Mouse (Mus musculus): ENCODE results near the gene Zfp609. TPM values are rescaled to one million over a fixed set of nuclear protein-coding genes. Genes with fewer than 3 reads are reported as not detected.
"Not testable (repeated sequence)": the region's sequence is repeated elsewhere in the genome, so short reads cannot be mapped to it uniquely, and the experiment has no call there.

Zfp609 gene
- polyA plus RNA-seq, 1 experiment from 2014 or later, result 8.5 TPM

DNA sequence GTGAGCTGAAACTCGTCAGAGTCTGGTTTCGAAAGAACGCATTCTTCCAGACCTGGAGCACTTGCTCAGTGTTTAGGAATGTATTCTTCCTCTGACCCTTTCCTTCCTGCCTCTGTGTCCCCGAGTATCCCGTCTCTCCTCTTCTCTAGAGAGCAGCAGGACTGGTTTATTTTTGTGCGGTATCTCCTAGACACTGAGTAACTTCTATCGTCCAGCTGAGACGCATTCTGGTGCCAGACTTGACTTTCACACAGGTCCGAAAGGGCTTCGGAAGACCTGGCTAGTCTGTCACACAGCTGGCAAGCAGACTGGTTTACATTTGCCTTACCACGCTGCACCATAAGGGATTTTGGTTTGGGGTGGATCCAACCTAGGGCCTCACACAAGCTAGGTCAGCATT is 154.4 kb downstream of the Zfp609 start:
- H3K4me1 ChIP-seq, result peaks cover 22% of the 10 kb centered on the region
- no peak overlapping the region for H3K4me3 ChIP-seq (replicated peaks)
- ATAC-seq (ENCODE audit: insufficient number of reproducible peaks, low FRiP score, low TSS enrichment, low read depth), result no peak

DNA sequence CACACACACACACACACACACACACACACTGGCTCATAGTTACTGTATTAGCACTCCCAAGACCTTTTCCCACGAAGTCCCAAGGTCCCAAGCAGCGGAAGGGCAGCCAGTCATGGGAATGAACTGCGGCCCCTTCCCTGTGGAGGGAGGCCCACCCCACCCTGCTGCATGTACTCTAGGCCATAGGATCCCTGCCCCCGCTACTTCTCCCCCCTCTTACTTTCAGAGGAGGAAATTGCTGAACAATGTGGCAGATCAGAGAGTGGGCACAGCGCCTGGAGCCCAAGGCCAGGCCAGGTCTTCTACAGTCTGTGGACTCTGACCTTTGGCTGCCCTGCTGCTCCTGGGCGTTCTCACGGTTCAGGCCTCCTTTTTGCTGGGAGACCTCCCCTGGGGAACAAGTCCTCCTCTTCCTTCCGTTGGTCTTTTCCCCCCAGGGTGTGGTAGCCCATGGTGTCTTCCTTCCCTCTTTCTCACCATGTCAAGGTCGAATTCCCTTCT is 155.9 kb downstream of the Zfp609 start:
- 56% methylated on average over 9 of the region's 9 CpGs for WGBS
- H3K36me3 ChIP-seq, result no peaks in the 10 kb centered on the region

More for the DNA sequence above, 154.4 kb downstream of the Zfp609 start:
- no peaks in the 10 kb centered on the region for H3K27me3 ChIP-seq
- no peaks in the 10 kb centered on the region for H3K36me3 ChIP-seq
- peak overlapping the region; percentile 44; the same call in 1 of the 2 replicates for H3K27ac ChIP-seq (replicated peaks)
- no peak overlapping the region for H3K4me2 ChIP-seq (replicated peaks)
- H3K9ac ChIP-seq, result no peak overlapping the region
- no peaks in the 10 kb centered on the region for H3K9me3 ChIP-seq (replicated peaks)
- WGBS, result 54% methylated on average over 11 of the region's 11 CpGs

GRCm38 (mm10) chr9:65667701-65668100 is 159.7 kb downstream of the Zfp609 start, which contains the start of gene Oaz2:
Gene Oaz2, plus strand, starts transcription at chr9:65668001.
- 90% methylated on average over 8 of the region's 8 CpGs for WGBS

More for the DNA sequence above, 155.9 kb downstream of the Zfp609 start:
- Histone ChIP-seq H3K4me1 (peaks cover 12% of the 10 kb centered on the region), H3K9me3 (replicated peaks) (no peaks in the 10 kb centered on the region), H3K4me3 (replicated peaks) (no peak overlapping the region), H3K27me3 (no peaks in the 10 kb centered on the region), H3K27ac (replicated peaks) (no peak overlapping the region), H3K9ac (no peak overlapping the region), H3K4me2 (replicated peaks) (no peak overlapping the region)
- ATAC-seq (ENCODE audit: insufficient number of reproducible peaks, low FRiP score, low TSS enrichment, low read depth), result no peak

GRCm38 (mm10) chr9:65666042-65666441 is 161.3 kb downstream of the Zfp609 start:
- WGBS, result 11% methylated on average over 5 of the region's 5 CpGs

More at GRCm38 (mm10) chr9:65667701-65668100, 159.7 kb downstream of the Zfp609 start, which contains the start of gene Oaz2:
- Histone ChIP-seq H3K4me2 (replicated peaks) (no peak within 1 kb of the TSS), H3K9ac (no peak within 1 kb of the TSS), H3K27ac (replicated peaks) (no peak within 1 kb of the TSS), H3K9me3 (replicated peaks) (no peaks in the 10 kb centered on the region), H3K27me3 (no peaks in the 10 kb centered on the region), H3K4me3 (replicated peaks) (no peak within 1 kb of the TSS), H3K36me3 (no peaks in the 10 kb centered on the region), H3K4me1 (peaks cover 6% of the 10 kb centered on the region)
- no peak for ATAC-seq (ENCODE audit: insufficient number of reproducible peaks, low FRiP score, low TSS enrichment, low read depth)

DNA sequence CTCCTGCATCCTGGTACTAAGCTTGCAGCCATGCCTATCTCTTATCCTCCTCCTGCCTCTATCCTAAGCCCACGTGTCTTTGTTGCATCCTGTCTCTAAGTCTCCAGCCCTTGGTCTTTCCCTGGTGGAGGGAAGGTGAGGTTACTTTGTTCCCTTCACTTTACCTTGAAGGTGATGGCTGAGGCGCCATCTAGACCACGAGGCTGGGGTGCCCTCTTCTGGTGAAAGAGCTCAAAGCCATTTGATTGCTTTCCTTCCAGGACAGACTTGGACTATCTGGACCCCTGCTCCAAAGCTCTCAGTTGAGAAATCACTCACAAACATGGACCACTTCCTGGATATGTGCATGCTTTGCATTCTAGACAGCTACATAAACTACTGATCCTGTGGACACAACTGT is 163.2 kb downstream of the Zfp609 start:
- ATAC-seq (ENCODE audit: insufficient number of reproducible peaks, low FRiP score, low TSS enrichment, low read depth), result no peak
- Histone ChIP-seq H3K27ac (replicated peaks) (no peak overlapping the region), H3K9ac (no peak overlapping the region), H3K4me2 (replicated peaks) (no peak overlapping the region), H3K4me3 (replicated peaks) (no peak overlapping the region), H3K4me1 (no peaks in the 10 kb centered on the region), H3K36me3 (no peaks in the 10 kb centered on the region), H3K27me3 (no peaks in the 10 kb centered on the region), H3K9me3 (replicated peaks) (no peaks in the 10 kb centered on the region)
- 2% methylated on average over 3 of the region's 3 CpGs for WGBS

More at GRCm38 (mm10) chr9:65666042-65666441, 161.3 kb downstream of the Zfp609 start:
- 0 out of 2 replicates have a peak, but pooled peaks have one; percentile 17 for ATAC-seq (ENCODE audit: insufficient number of reproducible peaks, low FRiP score, low TSS enrichment, low read depth)
- Histone ChIP-seq H3K9ac (no peak overlapping the region), H3K4me2 (replicated peaks) (no peak overlapping the region), H3K27me3 (no peaks in the 10 kb centered on the region), H3K4me1 (no peaks in the 10 kb centered on the region), H3K27ac (replicated peaks) (no peak overlapping the region), H3K4me3 (replicated peaks) (no peak overlapping the region), H3K9me3 (replicated peaks) (no peaks in the 10 kb centered on the region), H3K36me3 (no peaks in the 10 kb centered on the region)

DNA sequence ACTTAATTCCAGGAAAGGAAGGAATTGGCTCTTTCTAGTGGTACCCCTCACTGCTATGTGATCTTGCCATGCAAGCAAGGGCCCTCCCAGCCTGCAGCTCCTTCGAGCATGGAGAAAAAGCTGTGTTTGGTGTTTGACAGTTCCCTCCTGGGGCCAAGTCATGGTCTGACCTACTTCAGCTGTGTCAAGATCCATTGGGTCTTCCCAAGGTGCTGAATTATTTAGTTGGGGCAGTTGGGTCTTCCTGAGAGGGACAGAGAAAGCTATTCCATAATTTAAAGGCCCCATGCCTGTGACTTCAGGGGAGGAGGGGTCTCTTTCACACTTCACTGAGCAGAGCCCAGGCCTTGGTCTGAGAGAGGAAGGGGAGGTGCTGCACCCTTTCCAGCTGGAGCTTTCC is 165.9 kb downstream of the Zfp609 start:
- no peak overlapping the region for H3K4me3 ChIP-seq (replicated peaks)
- no peak for ATAC-seq (ENCODE audit: insufficient number of reproducible peaks, low FRiP score, low TSS enrichment, low read depth)
- H3K27me3 ChIP-seq, result no peaks in the 10 kb centered on the region
- no peaks in the 10 kb centered on the region for H3K4me1 ChIP-seq
- H3K36me3 ChIP-seq, result no peaks in the 10 kb centered on the region
- no peak overlapping the region for H3K9ac ChIP-seq
- no peak overlapping the region for H3K4me2 ChIP-seq (replicated peaks)
- 38% methylated on average over 1 of the region's 1 CpGs for WGBS
- no peak overlapping the region for H3K27ac ChIP-seq (replicated peaks)
- no peaks in the 10 kb centered on the region for H3K9me3 ChIP-seq (replicated peaks)

- 59% methylated on average over 5 of the region's 5 CpGs for WGBS
These were observed 166.3 kb downstream of the Zfp609 start for GRCm38 (mm10) chr9:65661029-65661428.

DNA sequence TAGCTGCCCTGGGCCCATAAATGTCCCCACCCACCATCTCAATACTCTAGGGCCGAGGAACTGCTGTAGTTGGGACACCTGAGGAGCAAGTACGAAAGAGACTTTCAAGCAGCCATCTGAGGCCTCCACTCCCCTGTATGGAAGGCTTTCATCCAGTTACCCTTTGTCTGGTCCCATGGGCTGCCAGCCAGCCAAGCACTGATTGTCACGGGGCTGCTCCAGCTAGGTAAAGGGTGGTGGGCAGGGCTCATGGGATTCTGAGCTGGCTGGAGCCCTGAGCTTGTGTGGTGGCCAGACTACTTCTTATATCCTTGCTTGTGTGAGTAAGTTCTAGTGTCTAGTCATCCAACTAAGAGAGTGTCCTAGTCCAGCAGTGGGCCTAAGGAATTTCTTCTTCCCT is 170.1 kb downstream of the Zfp609 start:
- Histone ChIP-seq H3K27me3 (no peaks in the 10 kb centered on the region), H3K4me1 (no peaks in the 10 kb centered on the region), H3K9ac (no peak overlapping the region), H3K9me3 (replicated peaks) (no peaks in the 10 kb centered on the region), H3K27ac (replicated peaks) (no peak overlapping the region), H3K4me2 (replicated peaks) (no peak overlapping the region), H3K36me3 (no peaks in the 10 kb centered on the region), H3K4me3 (replicated peaks) (no peak overlapping the region)
- no peak for ATAC-seq (ENCODE audit: insufficient number of reproducible peaks, low FRiP score, low TSS enrichment, low read depth)
- 83% methylated on average over 3 of the region's 3 CpGs for WGBS

More at GRCm38 (mm10) chr9:65661029-65661428, 166.3 kb downstream of the Zfp609 start:
- H3K36me3 ChIP-seq, result no peaks in the 10 kb centered on the region
- H3K27ac ChIP-seq (replicated peaks), result no peak overlapping the region
- no peak overlapping the region for H3K4me2 ChIP-seq (replicated peaks)
- no peaks in the 10 kb centered on the region for H3K27me3 ChIP-seq
- no peaks in the 10 kb centered on the region for H3K9me3 ChIP-seq (replicated peaks)
- no peak overlapping the region for H3K4me3 ChIP-seq (replicated peaks)
- ATAC-seq (ENCODE audit: insufficient number of reproducible peaks, low FRiP score, low TSS enrichment, low read depth), result no peak
- H3K4me1 ChIP-seq, result no peaks in the 10 kb centered on the region
- H3K9ac ChIP-seq, result no peak overlapping the region

DNA sequence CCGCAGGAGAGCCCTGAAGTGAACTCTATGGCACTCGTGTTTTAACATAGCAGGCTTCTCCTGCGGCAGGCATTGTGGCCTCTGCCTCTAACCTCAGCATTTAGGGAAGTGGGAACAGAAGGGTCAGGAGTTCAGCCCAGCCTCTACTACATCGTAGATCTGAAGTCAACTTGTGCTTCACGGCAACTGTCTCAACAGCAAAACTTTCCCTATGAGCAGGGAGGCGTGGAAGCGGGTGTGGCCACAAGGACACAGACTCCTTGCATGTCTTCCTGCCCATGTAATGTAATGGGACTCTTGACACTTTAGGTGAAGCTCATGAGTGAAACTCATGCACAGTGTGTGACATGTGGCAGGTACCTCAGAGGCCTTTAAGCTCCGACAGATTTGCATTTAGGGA is 171.8 kb downstream of the Zfp609 start:
- no peak overlapping the region for H3K4me3 ChIP-seq (replicated peaks)
- no peaks in the 10 kb centered on the region for H3K27me3 ChIP-seq
- WGBS, result 86% methylated on average over 8 of the region's 8 CpGs

GRCm38 (mm10) chr9:65654700-65655237 is 172.6 kb downstream of the Zfp609 start:
- WGBS, result 87% methylated on average over 3 of the region's 3 CpGs
- Histone ChIP-seq H3K9ac (no peak overlapping the region), H3K4me1 (no peaks in the 10 kb centered on the region), H3K4me2 (replicated peaks) (no peak overlapping the region), H3K36me3 (no peaks in the 10 kb centered on the region), H3K9me3 (replicated peaks) (no peaks in the 10 kb centered on the region), H3K27ac (replicated peaks) (no peak overlapping the region), H3K4me3 (replicated peaks) (no peak overlapping the region), H3K27me3 (no peaks in the 10 kb centered on the region)
- no peak for ATAC-seq (ENCODE audit: insufficient number of reproducible peaks, low FRiP score, low TSS enrichment, low read depth)

More for the DNA sequence above, 171.8 kb downstream of the Zfp609 start:
- H3K9ac ChIP-seq, result no peak overlapping the region
- H3K4me2 ChIP-seq (replicated peaks), result no peak overlapping the region
- H3K4me1 ChIP-seq, result no peaks in the 10 kb centered on the region
- H3K36me3 ChIP-seq, result no peaks in the 10 kb centered on the region
- H3K9me3 ChIP-seq (replicated peaks), result no peaks in the 10 kb centered on the region
- no peak overlapping the region for H3K27ac ChIP-seq (replicated peaks)
- ATAC-seq (ENCODE audit: insufficient number of reproducible peaks, low FRiP score, low TSS enrichment, low read depth), result no peak

- Histone ChIP-seq H3K9ac (no peak overlapping the region), H3K9me3 (replicated peaks) (no peaks in the 10 kb centered on the region), H3K27me3 (no peaks in the 10 kb centered on the region), H3K4me2 (replicated peaks) (no peak overlapping the region), H3K4me1 (no peaks in the 10 kb centered on the region), H3K4me3 (replicated peaks) (no peak overlapping the region), H3K27ac (replicated peaks) (no peak overlapping the region), H3K36me3 (no peaks in the 10 kb centered on the region)
- no peak for ATAC-seq (ENCODE audit: insufficient number of reproducible peaks, low FRiP score, low TSS enrichment, low read depth)
- 90% methylated on average over 4 of the region's 4 CpGs for WGBS
These were observed 173.6 kb downstream of the Zfp609 start for GRCm38 (mm10) chr9:65653741-65654140.

DNA sequence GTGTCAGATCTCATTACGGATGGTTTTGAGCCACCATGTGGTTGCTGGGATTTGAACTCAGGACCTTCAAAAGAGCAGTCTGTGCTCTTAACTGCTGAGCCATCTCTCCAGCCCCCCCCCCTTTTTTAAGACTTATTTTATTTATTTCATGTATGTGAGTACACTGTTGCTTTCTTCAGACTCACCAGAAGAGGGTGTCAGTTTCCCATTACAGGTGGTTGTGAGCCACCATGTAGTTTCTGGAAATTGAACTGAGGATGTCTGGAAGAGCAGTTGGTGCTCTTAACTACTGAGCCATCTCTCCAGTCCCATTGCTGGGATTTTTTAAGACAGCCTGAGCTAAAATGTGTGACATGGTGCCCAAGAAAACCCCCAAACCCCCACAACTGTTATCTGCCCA is 175.4 kb downstream of the Zfp609 start:
- H3K4me2 ChIP-seq (replicated peaks); H3K9me3 ChIP-seq (replicated peaks); H3K9ac ChIP-seq; H3K4me1 ChIP-seq; H3K27me3 ChIP-seq; H3K4me3 ChIP-seq (replicated peaks); ATAC-seq (ENCODE audit: insufficient number of reproducible peaks, low FRiP score, low TSS enrichment, low read depth); H3K36me3 ChIP-seq; H3K27ac ChIP-seq (replicated peaks): not testable (repeated sequence)
- 78% methylated on average over 1 of the region's 1 CpGs for WGBS

All from embryonic facial prominence, embryonic 15.5 days (tissue).